Mouse (Mus musculus) cerebellum, adult 2 months (tissue): ENCODE results near the gene Ankrd27.
"Not testable (repeated sequence)": the region's sequence is repeated elsewhere in the genome, so short reads cannot be mapped to it uniquely, and the experiment has no call there.

Experiments used
- CTCF ChIP-seq: fragments of 200-500 bp; IDR thresholded peaks from 2 replicates; pipeline ENCODE4 v1.5.1; 2011; ENCODE audit warnings: low read depth, mild to moderate bottlenecking, control low read depth, low read length, moderate library complexity, borderline replicate concordance; ENCODE audit not compliant: insufficient read depth
- POLR2A ChIP-seq: fragments of 200-500 bp; IDR thresholded peaks from 2 replicates; pipeline ENCODE4 v1.6.1; 2011; ENCODE audit warnings: low read length, control low read depth, borderline replicate concordance; ENCODE audit not compliant: insufficient read depth

DNA sequence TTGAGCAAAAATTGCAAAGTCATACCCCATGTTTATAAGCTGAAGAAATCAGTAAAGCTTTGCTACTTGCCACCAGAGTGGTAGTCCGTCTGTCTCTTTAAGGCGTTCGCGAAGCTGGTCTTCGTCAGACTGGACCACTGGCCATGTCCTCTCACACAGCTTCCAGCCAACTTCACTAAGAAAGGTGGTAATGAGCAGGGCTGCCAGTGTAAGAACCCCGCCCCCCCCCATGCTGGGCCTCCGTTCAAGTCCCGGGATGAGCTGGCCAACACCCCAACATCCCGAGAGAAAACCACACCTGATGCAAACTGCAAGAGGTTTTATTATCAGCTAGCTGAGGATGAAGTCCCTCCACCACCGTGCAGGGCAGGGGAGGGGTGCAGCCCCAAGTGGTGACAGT is 21.2 kb upstream of the Ankrd27 start:
- not testable (repeated sequence) for TF ChIP-seq POLR2A, CTCF
